Mouse (Mus musculus) heart, adult 2 months (tissue): ENCODE measurements around the gene Stag1. TPM values are rescaled to one million over a fixed set of nuclear protein-coding genes. Genes with fewer than 3 reads are reported as not detected.

Experiments
- DNase-seq, 2 experiments: peaks; one replicate each; pipeline ENCODE4 v3.0.0; 2021
- H3K27ac ChIP-seq: fragments of 200-600 bp; 2 replicates; pipeline ENCODE4 v1.8.1; 2022
- H3K27me3 ChIP-seq: fragments of 200-500 bp; 2 replicates; pipeline ENCODE4 v1.6.1; 2012; ENCODE audit warnings: mild to moderate bottlenecking, low read length, inconsistent platforms, mixed read lengths; ENCODE audit not compliant: control insufficient read depth, insufficient read depth
- H3K36me3 ChIP-seq: fragments of 200-500 bp; 2 replicates; pipeline ENCODE4 v1.6.1; 2012; ENCODE audit warnings: low read length, inconsistent platforms; ENCODE audit not compliant: control insufficient read depth, insufficient read depth
- H3K4me1 ChIP-seq: fragments of 200-500 bp; 2 replicates; pipeline ENCODE4 v1.6.1; 2011; ENCODE audit warnings: low read length; ENCODE audit not compliant: control insufficient read depth, insufficient read depth
- H3K4me3 ChIP-seq: fragments of 200-600 bp; 2 replicates; pipeline ENCODE4 v1.8.1; 2022
- H3K79me2 ChIP-seq: fragments of 200-500 bp; replicated peaks from 2 replicates; pipeline ENCODE4 v1.6.1; 2012; ENCODE audit warnings: mild to moderate bottlenecking, inconsistent platforms, low read length, moderate library complexity, mixed read lengths; ENCODE audit not compliant: control insufficient read depth, insufficient read depth
- H3K9ac ChIP-seq: fragments of 200-500 bp; 2 replicates; pipeline ENCODE4 v1.6.1; 2012; ENCODE audit warnings: low read depth, mild to moderate bottlenecking, control low read depth, inconsistent platforms, low read length, mixed read lengths
- CTCF ChIP-seq: fragments of 200-600 bp; IDR thresholded peaks from 2 replicates; pipeline ENCODE4 v1.8.1; 2022; ENCODE audit warnings: antibody characterized with exemption, mild to moderate bottlenecking, moderate library complexity
- EP300 ChIP-seq: fragments of 200-500 bp; IDR thresholded peaks from 2 replicates; pipeline ENCODE4 v1.6.1; 2011; ENCODE audit warnings: low read depth, low read length, control low read depth; ENCODE audit not compliant: insufficient read depth
- POLR2A ChIP-seq: fragments of 200-500 bp; IDR thresholded peaks from 2 replicates; pipeline ENCODE4 v1.6.1; 2011; ENCODE audit warnings: mild to moderate bottlenecking, low read depth, low read length, control low read depth; ENCODE audit not compliant: insufficient read depth
- WGBS: fragments of 180-500 bp; shearing (Covaris S2); methylation state at CpG from one replicate; pipeline ENCODE4 v1.1.7; 2018; 5-methylcytosine and 5-hydroxymethylcytosine counted together
- intact Hi-C: fragments of 180-260 bp; cut with DNase I; formaldehyde crosslinking; loops from one replicate; pipeline ENCODE4 v1.15.1; 2025
- polyA plus RNA-seq: library from polyadenylated mRNA; depleted of rRNA; stranded (reverse); fragments of >200 nt; gene quantifications from 2 replicates; pipeline ENCODE4 v1.2.3, GENCODE M21; 2012
- total RNA-seq, 2 experiments: library from RNA; stranded (reverse); gene quantifications; 2 replicates each; pipeline ENCODE4 v1.2.3; 2021

Stag1 gene
- total and polyA plus RNA-seq, 3 experiments = 4.1 to 27.8 (median 27.8) TPM

GRCm38 (mm10) chr9:100969461-100969860 lies 371.9 kb downstream of the Stag1 start:
- WGBS = 89% methylated on average over 2 of the region's 2 CpGs
- TF ChIP-seq CTCF (no peak), POLR2A (no peak), EP300 (no peak)
- H3K4me1 ChIP-seq = no peaks in the 10 kb centered on the region
- H3K9ac ChIP-seq = no peak overlapping the region
- no peaks in the 10 kb centered on the region for H3K79me2 ChIP-seq
- H3K27ac ChIP-seq = no peak overlapping the region
- no peaks in the 10 kb centered on the region for H3K36me3 ChIP-seq
- intact Hi-C loops = no loop called here
- H3K27me3 ChIP-seq = no peaks in the 10 kb centered on the region
- DNase-seq = no peak
- no peak overlapping the region for H3K4me3 ChIP-seq

GRCm38 (mm10) chr9:100978666-100979065 lies 381.1 kb downstream of the Stag1 start:
- no peak for TF ChIP-seq EP300
- TF ChIP-seq CTCF = no peak
- TF ChIP-seq POLR2A = no peak
- intact Hi-C loops = no loop called here
- 93% methylated on average over 5 of the region's 5 CpGs for WGBS

GRCm38 (mm10) chr9:100979260-100979659 lies 381.7 kb downstream of the Stag1 start:
- no peak overlapping the region for H3K9ac ChIP-seq
- H3K27ac ChIP-seq = no peak overlapping the region
- TF ChIP-seq POLR2A = no peak
- no peak for TF ChIP-seq CTCF
- TF ChIP-seq EP300 = no peak
- no peaks in the 10 kb centered on the region for H3K36me3 ChIP-seq
- 56% methylated on average over 5 of the region's 5 CpGs for WGBS
- no peaks in the 10 kb centered on the region for H3K79me2 ChIP-seq
- DNase-seq = no peak
- H3K4me3 ChIP-seq = no peak overlapping the region
- H3K4me1 ChIP-seq = no peaks in the 10 kb centered on the region; the same call in 1 of the 2 replicates
- H3K27me3 ChIP-seq = no peaks in the 10 kb centered on the region
- intact Hi-C loops = no loop called here

More at GRCm38 (mm10) chr9:100978666-100979065, 381.1 kb downstream of the Stag1 start:
- Histone ChIP-seq H3K9ac (no peak overlapping the region), H3K4me3 (no peak overlapping the region), H3K4me1 (no peaks in the 10 kb centered on the region; the same call in 1 of the 2 replicates), H3K79me2 (no peaks in the 10 kb centered on the region), H3K27me3 (no peaks in the 10 kb centered on the region), H3K27ac (no peak overlapping the region), H3K36me3 (no peaks in the 10 kb centered on the region)
- no peak for DNase-seq

GRCm38 (mm10) chr9:100982786-100983185 lies 385.2 kb downstream of the Stag1 start:
- DNase-seq = no peak
- 57% methylated on average over 7 of the region's 7 CpGs for WGBS
- no peak overlapping the region for H3K27ac ChIP-seq
- no peaks in the 10 kb centered on the region for H3K36me3 ChIP-seq
- intact Hi-C loops = no loop called here
- H3K4me3 ChIP-seq = no peak overlapping the region
- no peak for TF ChIP-seq CTCF
- no peak for TF ChIP-seq EP300
- TF ChIP-seq POLR2A = no peak
- no peaks in the 10 kb centered on the region; the same call in 1 of the 2 replicates for H3K4me1 ChIP-seq
- H3K79me2 ChIP-seq = no peaks in the 10 kb centered on the region
- no peaks in the 10 kb centered on the region for H3K27me3 ChIP-seq
- H3K9ac ChIP-seq = no peak overlapping the region

- no peak overlapping the region for H3K27ac ChIP-seq
- DNase-seq = no peak
- no peaks in the 10 kb centered on the region for H3K27me3 ChIP-seq
- H3K36me3 ChIP-seq = no peaks in the 10 kb centered on the region
- H3K4me3 ChIP-seq = no peak overlapping the region
- TF ChIP-seq POLR2A (no peak), EP300 (no peak), CTCF (no peak)
- H3K4me1 ChIP-seq = no peaks in the 10 kb centered on the region; the same call in 1 of the 2 replicates
- intact Hi-C loops = no loop called here
- H3K9ac ChIP-seq = no peak overlapping the region
- no peaks in the 10 kb centered on the region for H3K79me2 ChIP-seq
- 93% methylated on average over 25 of the region's 25 CpGs for whole genome bisulfite sequencing
Measured at GRCm38 (mm10) chr9:100984381-100985310, 387.0 kb downstream of the Stag1 start.

GRCm38 (mm10) chr9:100987006-100987405 lies 389.4 kb downstream of the Stag1 start:
- WGBS = 91% methylated on average over 5 of the region's 5 CpGs
- H3K9ac ChIP-seq = no peak overlapping the region
- no peak overlapping the region for H3K4me3 ChIP-seq
- intact Hi-C loops = no loop called here
- no peaks in the 10 kb centered on the region for H3K27me3 ChIP-seq
- no peak overlapping the region for H3K27ac ChIP-seq
- H3K79me2 ChIP-seq = no peaks in the 10 kb centered on the region
- DNase-seq = no peak
- TF ChIP-seq CTCF = no peak
- TF ChIP-seq EP300 = no peak
- TF ChIP-seq POLR2A = no peak
- H3K36me3 ChIP-seq = no peaks in the 10 kb centered on the region
- H3K4me1 ChIP-seq = no peaks in the 10 kb centered on the region; the same call in 1 of the 2 replicates
